Comparison of ENCODE assay signal across 9 mouse cellular contexts in the genomic region with DNA sequence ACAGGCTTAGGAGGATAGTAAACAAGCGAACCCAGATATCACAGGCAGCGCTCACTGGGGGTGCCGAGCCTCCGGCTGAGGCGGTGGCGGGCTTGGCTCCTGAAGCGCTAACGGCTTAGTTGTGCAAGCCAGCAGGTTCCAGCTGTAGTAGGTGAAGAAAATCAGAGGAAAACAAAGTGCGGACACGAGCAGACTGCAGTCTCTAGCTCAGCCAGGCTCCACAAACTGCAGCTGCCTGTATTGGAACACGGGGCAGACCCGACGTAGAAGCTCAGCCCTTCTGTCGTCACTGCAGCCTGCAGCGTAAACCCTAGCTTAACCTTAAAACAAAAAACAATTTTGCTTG. TPM values are rescaled to one million over a fixed set of nuclear protein-coding genes. Genes with fewer than 3 reads are reported as not detected.
DNase-seq lines count a peak whose midpoint lies in the region; ATAC-seq lines count a peak whose summit lies in the region.
"Had no signal": no experiment of that assay in that cellular context is flagged by ENCODE, and none has a peak within 500 bp of the region (broad histone marks: within the 10 kb centered on the region; RNA-seq: fewer than 3 reads in every experiment).

No protein-coding gene starts in this region.

- no peak for DNase-seq in kidney, adult 9 months
- DNase-seq in embryo, embryonic 9.5 days (ENCODE audit: extremely low spot score): peak; percentile 28
- DNase-seq in left cerebral cortex, postnatal 4 days: peak; percentile 20
- no peak for DNase-seq in adipocyte (ENCODE audit: low spot score)
- no peak for DNase-seq in cerebellum, adult 9-11 months

- no peaks in the 10 kb centered on the region for H3K27me3 ChIP-seq in kidney, embryonic 16.5 days (ENCODE audit: insufficient read depth, low read length)
- no peaks in the 10 kb centered on the region for H3K27me3 ChIP-seq in heart, embryonic 14.5 days (ENCODE audit: control insufficient read depth, insufficient read depth, low read length)
- H3K27me3 ChIP-seq in neural tube, embryonic 12.5 days (replicated peaks): no peaks in the 10 kb centered on the region

- WGBS in kidney, embryonic 16.5 days: 12% methylated on average over 15 of the region's 15 CpGs
- WGBS in heart, embryonic 14.5 days: 7% methylated on average over 15 of the region's 15 CpGs
- 13% methylated on average over 15 of the region's 15 CpGs for WGBS in neural tube, embryonic 12.5 days

- ATAC-seq in kidney, embryonic 16.5 days (ENCODE audit: low FRiP score, low TSS enrichment): peak; percentile 47; the same call in 1 of the 2 replicates
- ATAC-seq in heart, embryonic 14.5 days (ENCODE audit: insufficient number of reproducible peaks, insufficient read depth, low FRiP score, low read depth): no peak
- ATAC-seq in neural tube, embryonic 12.5 days (ENCODE audit: low FRiP score, low read depth): no peak

- peak overlapping the region; percentile 59 for H3K4me2 ChIP-seq in kidney, embryonic 16.5 days (replicated peaks; ENCODE audit: low read depth, low read length)
- H3K4me2 ChIP-seq in heart, embryonic 14.5 days (ENCODE audit: low read length): peak overlapping the region; percentile 72
- peak overlapping the region; percentile 56 for H3K4me2 ChIP-seq in neural tube, embryonic 12.5 days (replicated peaks)

- intact Hi-C loops in left cerebral cortex, postnatal 4 days (cut with DNase I): no loop called here

- H3K9me3 ChIP-seq in kidney, embryonic 16.5 days (ENCODE audit: low read length): peaks cover 7% of the 10 kb centered on the region; the same call in 1 of the 2 replicates
- H3K9me3 ChIP-seq in heart, embryonic 14.5 days (ENCODE audit: control insufficient read depth, low read length): peaks cover 2% of the 10 kb centered on the region; the same call in 1 of the 2 replicates
- H3K9me3 ChIP-seq in neural tube, embryonic 12.5 days: no peaks in the 10 kb centered on the region

- H3K27ac ChIP-seq in kidney, embryonic 16.5 days (ENCODE audit: low read length): no peak overlapping the region
- H3K27ac ChIP-seq in heart, embryonic 14.5 days (replicated peaks in 1 of 2; ENCODE audit: control insufficient read depth in 1 of 2, insufficient read depth in 1 of 2, low read depth in 2 of 2, low read length in 2 of 2): no peak overlapping the region
- no peak overlapping the region for H3K27ac ChIP-seq in neural tube, embryonic 12.5 days

- H3K4me3 ChIP-seq in kidney, embryonic 16.5 days (ENCODE audit: low read length): peak overlapping the region; percentile 39
- peak overlapping the region; percentile 36 to 39 for H3K4me3 ChIP-seq in heart, embryonic 14.5 days (ENCODE audit: control insufficient read depth in 1 of 2, insufficient read depth in 1 of 2, low read depth in 1 of 2, low read length in 2 of 2)
- peak overlapping the region; percentile 21; the same call in 1 of the 2 replicates for H3K4me3 ChIP-seq in neural tube, embryonic 12.5 days

- peaks cover 9% of the 10 kb centered on the region; the same call in 1 of the 2 replicates for H3K4me1 ChIP-seq in kidney, embryonic 16.5 days (ENCODE audit: insufficient read depth, low read length)
- H3K4me1 ChIP-seq in heart, embryonic 14.5 days (ENCODE audit: control insufficient read depth in 2 of 2, insufficient read depth in 2 of 2, low read length in 2 of 2): no peaks in the 10 kb centered on the region; a peak in 1 of 4 replicates
- peaks cover 11% of the 10 kb centered on the region; the same call in 1 of the 2 replicates for H3K4me1 ChIP-seq in neural tube, embryonic 12.5 days

- peak overlapping the region; percentile 57 for H3K9ac ChIP-seq in kidney, embryonic 16.5 days (replicated peaks; ENCODE audit: low read length)
- H3K9ac ChIP-seq in heart, embryonic 14.5 days (ENCODE audit: low read length): peak overlapping the region; percentile 52
- 0 out of 2 replicates have a peak overlapping the region, but pooled peaks have one; percentile 29 for H3K9ac ChIP-seq in neural tube, embryonic 12.5 days

- H3K36me3 ChIP-seq in kidney, embryonic 16.5 days (ENCODE audit: insufficient read depth, low read length): no peaks in the 10 kb centered on the region
- no peaks in the 10 kb centered on the region for H3K36me3 ChIP-seq in heart, embryonic 14.5 days (ENCODE audit: control insufficient read depth, insufficient read depth, low read length)
- no peaks in the 10 kb centered on the region for H3K36me3 ChIP-seq in neural tube, embryonic 12.5 days

RNA-seq across cellular contexts. Expression of a gene that starts 4.5 kb away (rescaled TPM):
- polyA plus RNA-seq in kidney, embryonic 16.5 days (2015; fragmentation: Nextera tagmentation; extraction: Ambion mirVana): not detected in 2 replicates
- polyA plus RNA-seq in heart, embryonic 14.5 days (2014; fragmentation: Nextera tagmentation; extraction: Ambion mirVana): not detected in 2 replicates
- total RNA-seq in left cerebral cortex, postnatal 4 days (2021): not detected
- not detected in 2 replicates for polyA plus RNA-seq in neural tube, embryonic 12.5 days (2016; fragmentation: Nextera tagmentation; extraction: Ambion mirVana)
- polyA plus RNA-seq: gonadal fat pad, adult 2 months had no signal

Comparison
In these comparisons a context has a peak if more than half of its experiments do, and no peak if none do; other contexts are left out.
1. DNase-seq: peak in embryo, embryonic 9.5 days (single experiment) and left cerebral cortex, postnatal 4 days (single experiment); none in kidney, adult 9 months (single experiment), adipocyte (single experiment) and cerebellum, adult 9-11 months (single experiment).
2. Peak in every context shown above with its lines, with median percentiles within 50 percentile points of each other: H3K4me2 ChIP-seq, H3K4me3 ChIP-seq and H3K9ac ChIP-seq.